In genomic region chr12:3356824-3357223, GRCm38 (mm10) we compare ENCODE assay signal across 9 mouse cellular contexts. TPM values are rescaled to one million over a fixed set of nuclear protein-coding genes. Genes with fewer than 3 reads are reported as not detected.
DNase-seq lines count a peak whose midpoint lies in the region; ATAC-seq and TF ChIP-seq lines count a peak whose summit lies in the region.
"Had no signal": no experiment of that assay in that cellular context is flagged by ENCODE, and none has a peak within 500 bp of the region (broad histone marks: within the 10 kb centered on the region; RNA-seq: fewer than 3 reads in every experiment).

No protein-coding gene starts in this region.

- peak overlapping the region; percentile 33 for H3K4me3 ChIP-seq in gastrocnemius, adult 2 months
- peak overlapping the region; percentile 13; the same call in 1 of the 2 replicates for H3K4me3 ChIP-seq in neural tube, embryonic 11.5 days (ENCODE audit: low read depth, low read length)
- 0 out of 2 replicates have a peak overlapping the region, but pooled peaks have one; percentile 1 for H3K4me3 ChIP-seq in limb, embryonic 14.5 days (replicated peaks; ENCODE audit: low read length)

- no peak overlapping the region for H3K4me2 ChIP-seq in neural tube, embryonic 11.5 days (ENCODE audit: low read depth)
- H3K4me2 ChIP-seq in limb, embryonic 14.5 days (replicated peaks; ENCODE audit: low read depth, low read length, severe bottlenecking), result no peak overlapping the region

- H3K4me1 ChIP-seq in neural tube, embryonic 11.5 days (ENCODE audit: control insufficient read depth, insufficient read depth, low read length), result no peaks in the 10 kb centered on the region
- no peaks in the 10 kb centered on the region for H3K4me1 ChIP-seq in limb, embryonic 14.5 days (ENCODE audit: control insufficient read depth, insufficient read depth, low read length)

- TF ChIP-seq CTCF in gastrocnemius, adult 2 months (IDR thresholded peaks at IDR 0.05), result no peak

- DNase-seq in gastrocnemius, adult 2 months, result no peak
- DNase-seq in gastrocnemius, postnatal 25 days, result no peak
- no peak for DNase-seq in neural tube, embryonic 11.5 days (ENCODE audit: low spot score)
- no peak for DNase-seq in neural tube, embryonic 10.5 days (ENCODE audit: extremely low spot score, low spot score)
- DNase-seq in limb, embryonic 14.5 days (ENCODE audit: low spot score), result no peak
- DNase-seq in thymus, postnatal 36 days, result peak; percentile 24 to 30
- DNase-seq in adrenal gland, adult 2 months, result no peak
- DNase-seq in cerebellum, postnatal 10 days, result no peak

- no peak for ATAC-seq in neural tube, embryonic 11.5 days (ENCODE audit: insufficient read depth, low FRiP score, low TSS enrichment)
- ATAC-seq in limb, embryonic 14.5 days (ENCODE audit: low FRiP score, low read depth), result no peak

- intact Hi-C loops in gastrocnemius, adult 2 months (cut with DNase I), result loop anchor here (5.0 kb wide), 1 partner anchor 105 kb away; no protein-coding TSS in a partner anchor

- no peak overlapping the region for H3K9ac ChIP-seq in neural tube, embryonic 11.5 days (ENCODE audit: low read length)
- H3K9ac ChIP-seq in limb, embryonic 14.5 days (ENCODE audit: low read depth, low read length, severe bottlenecking), result no peak overlapping the region
- H3K9ac ChIP-seq: liver, embryonic 14.5 days had no signal

- H3K9me3 ChIP-seq in neural tube, embryonic 11.5 days (ENCODE audit: control insufficient read depth, low read length), result no peaks in the 10 kb centered on the region
- no peaks in the 10 kb centered on the region for H3K9me3 ChIP-seq in limb, embryonic 14.5 days (ENCODE audit: control insufficient read depth, low read length)

- whole genome bisulfite sequencing in neural tube, embryonic 11.5 days, result 67% methylated on average over 15 of the region's 16 CpGs
- 64% methylated on average over 14 of the region's 16 CpGs for whole genome bisulfite sequencing in limb, embryonic 14.5 days

- no peak overlapping the region for H3K27ac ChIP-seq in gastrocnemius, adult 2 months
- no peak overlapping the region for H3K27ac ChIP-seq in neural tube, embryonic 11.5 days (ENCODE audit: low read depth, low read length)
- H3K27ac ChIP-seq in limb, embryonic 14.5 days (replicated peaks; ENCODE audit: low read depth, low read length), result no peak overlapping the region
- H3K27ac ChIP-seq: liver, embryonic 14.5 days had no signal

- H3K36me3 ChIP-seq in neural tube, embryonic 11.5 days (ENCODE audit: control insufficient read depth, insufficient read depth, low read length), result no peaks in the 10 kb centered on the region
- H3K36me3 ChIP-seq in limb, embryonic 14.5 days (ENCODE audit: control insufficient read depth, insufficient read depth, low read length), result no peaks in the 10 kb centered on the region

- H3K27me3 ChIP-seq in neural tube, embryonic 11.5 days (ENCODE audit: control insufficient read depth, insufficient read depth, low read length), result no peaks in the 10 kb centered on the region
- H3K27me3 ChIP-seq in limb, embryonic 14.5 days (ENCODE audit: control insufficient read depth, insufficient read depth, low read length), result no peaks in the 10 kb centered on the region

- TF ChIP-seq POLR2A in limb, embryonic 14.5 days (IDR thresholded peaks at IDR 0.05; ENCODE audit: borderline replicate concordance, extremely low read depth, insufficient read depth, insufficient read length), result no peak

RNA-seq across cellular contexts. Expression of gene Kif3c, which starts 8.1 kb away (rescaled TPM):
- 10 to 100 TPM; 20.7 to 24.1 TPM for total RNA-seq in gastrocnemius, adult 2 months (2021)
- total RNA-seq in gastrocnemius, postnatal 25 days (2021), result 10 to 100 TPM; 11.3 to 13.2 TPM
- polyA plus RNA-seq in neural tube, embryonic 11.5 days (2014; fragmentation: Nextera tagmentation; extraction: Ambion mirVana), result 38.0 and 42.9 TPM in 2 replicates
- polyA plus RNA-seq in limb, embryonic 14.5 days (2012; rRNA removed), result 15.7 and 24.1 TPM in 2 replicates
- 10.4 and 14.6 TPM in 2 replicates for polyA plus RNA-seq in limb, embryonic 14.5 days (2014; fragmentation: Nextera tagmentation; extraction: Ambion mirVana)
- total RNA-seq in adrenal gland, adult 2 months (2021), result 10 to 100 TPM; 17.5 to 26.9 TPM
- polyA plus RNA-seq in adrenal gland, adult 2 months (2012; rRNA removed), result 11.3 and 21.2 TPM in 2 replicates

RNA-seq across cellular contexts. Expression of gene Rab10, which starts 47.1 kb away (rescaled TPM):
- 100 to 1,000 TPM; 272 to 301 TPM for total RNA-seq in gastrocnemius, adult 2 months (2021)
- 100 to 1,000 TPM; 218 to 239 TPM for total RNA-seq in gastrocnemius, postnatal 25 days (2021)
- 127 and 128 TPM in 2 replicates for polyA plus RNA-seq in neural tube, embryonic 11.5 days (2014; fragmentation: Nextera tagmentation; extraction: Ambion mirVana)
- 74.8 and 79.4 TPM in 2 replicates for polyA plus RNA-seq in limb, embryonic 14.5 days (2012; rRNA removed)
- 94.7 and 105 TPM in 2 replicates for polyA plus RNA-seq in limb, embryonic 14.5 days (2014; fragmentation: Nextera tagmentation; extraction: Ambion mirVana)
- total RNA-seq in adrenal gland, adult 2 months (2021), result 100 to 1,000 TPM; 195 to 206 TPM
- 60.6 and 65.6 TPM in 2 replicates for polyA plus RNA-seq in adrenal gland, adult 2 months (2012; rRNA removed)

Comparison
In these comparisons a context has a peak if more than half of its experiments do, and no peak if none do; other contexts are left out.
1. DNase-seq: peak in thymus, postnatal 36 days (2 of 2); none in gastrocnemius, adult 2 months (single experiment), gastrocnemius, postnatal 25 days (single experiment), neural tube, embryonic 11.5 days (single experiment), neural tube, embryonic 10.5 days (single experiment), limb, embryonic 14.5 days (single experiment), adrenal gland, adult 2 months (single experiment) and cerebellum, postnatal 10 days (0 of 2).
2. Peak in every context shown above with its lines, with median percentiles within 50 percentile points of each other: H3K4me3 ChIP-seq.